Mouse (Mus musculus): ENCODE measurements at regions not wholly inside any gene's neighbourhood (a gene's known extent, or its start where the extent isn't known, plus 50 kb on each side); places are given as distances from the start of the nearest gene placed in this dataset.

GRCm38 (mm10) chr11:104038271-104038800 lies 71.8 kb downstream of the Arf2 start:
- no peak for DNase-seq

DNA sequence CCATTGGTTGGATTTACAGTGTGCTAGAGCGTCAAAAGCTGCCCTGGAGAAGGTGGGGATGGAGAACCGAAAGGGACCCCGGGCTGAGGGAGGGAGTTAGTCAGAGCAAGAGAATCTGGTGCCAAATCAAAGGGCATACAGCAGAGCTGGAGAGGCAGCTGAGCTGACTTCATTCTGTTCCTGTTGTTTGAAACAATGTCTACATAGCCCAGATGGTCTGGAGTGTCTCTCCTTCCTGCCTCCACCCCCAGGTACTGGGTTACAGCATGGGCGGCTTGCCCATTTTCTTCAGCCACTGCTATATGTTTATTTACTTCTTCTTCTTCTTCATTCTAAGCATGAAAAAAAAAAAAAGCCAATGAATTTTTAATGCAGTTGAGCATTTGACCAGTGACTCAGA lies 78.7 kb downstream of the Arf2 start:
- DNase-seq, result no peak

DNA sequence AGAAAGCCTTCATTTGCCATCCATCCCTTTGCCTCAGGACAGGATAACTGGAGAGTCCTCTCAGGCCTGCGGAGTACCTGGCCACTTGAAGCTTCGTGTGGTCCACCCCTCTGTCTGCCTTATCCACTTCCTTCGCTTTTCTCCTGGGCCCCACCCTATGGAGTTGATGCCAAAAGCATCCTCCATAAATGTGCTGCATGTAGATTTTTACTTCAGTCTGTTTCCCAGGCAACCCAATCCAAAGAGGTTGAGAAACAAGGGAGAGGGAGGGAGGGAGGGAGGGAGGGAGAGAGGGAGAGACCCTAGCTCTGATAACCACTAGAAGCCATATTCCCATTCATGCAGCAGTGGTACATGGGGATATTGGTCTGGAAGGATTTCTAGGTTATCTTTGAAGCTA lies 80.7 kb upstream of the Crhr1 start:
- no peak for DNase-seq

GRCm38 (mm10) chr11:104053242-104053641 lies 79.4 kb upstream of the Crhr1 start:
- DNase-seq, result no peak

GRCm38 (mm10) chr11:104055941-104056340 lies 76.7 kb upstream of the Crhr1 start:
- DNase-seq, result peak; percentile 34

- DNase-seq, result no peak
These were observed 75.6 kb upstream of the Crhr1 start for GRCm38 (mm10) chr11:104057046-104057445.

- no peak for DNase-seq
These were observed 74.1 kb upstream of the Crhr1 start for GRCm38 (mm10) chr11:104058600-104058999.

DNA sequence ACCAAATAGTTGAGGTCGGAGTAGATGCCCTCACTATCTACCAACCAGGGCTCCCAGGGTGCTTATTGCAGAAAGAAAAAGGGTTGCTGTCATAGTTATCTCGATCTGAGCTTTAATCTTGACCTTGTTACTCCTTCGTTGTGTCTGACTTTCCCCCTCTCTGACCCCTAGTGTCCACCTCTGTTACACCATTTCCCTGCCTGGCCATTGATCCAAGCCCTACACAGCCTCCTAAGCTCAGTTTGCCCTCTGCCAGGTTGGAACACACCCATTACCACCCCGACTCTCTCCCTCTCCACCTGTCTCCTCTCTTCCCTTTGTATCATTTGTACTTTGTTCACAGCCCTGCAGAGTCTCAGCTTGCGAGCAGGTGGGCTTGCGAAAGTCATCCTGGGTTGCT lies 73.6 kb upstream of the Crhr1 start:
- no peak for DNase-seq

DNA sequence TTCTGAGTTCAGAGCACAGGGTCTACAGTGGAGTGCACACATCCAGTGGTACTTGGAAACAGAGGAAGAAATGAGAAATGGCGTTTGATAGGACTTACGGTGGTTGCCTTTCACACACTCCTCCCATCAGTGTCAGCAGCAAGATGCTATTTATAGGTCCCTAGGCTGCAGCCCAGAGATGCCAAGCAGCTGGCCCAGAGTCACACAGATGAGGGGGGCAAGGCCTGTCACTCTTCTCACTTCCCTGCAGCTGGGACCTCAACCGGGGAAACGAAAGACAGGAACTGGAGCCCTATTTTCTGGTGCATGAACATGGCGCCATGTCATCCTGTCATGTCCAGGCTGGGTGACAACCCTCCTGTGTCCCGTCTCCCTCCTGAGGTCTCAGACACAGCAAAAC lies 71.3 kb upstream of the Crhr1 start:
- DNase-seq, result no peak

DNA sequence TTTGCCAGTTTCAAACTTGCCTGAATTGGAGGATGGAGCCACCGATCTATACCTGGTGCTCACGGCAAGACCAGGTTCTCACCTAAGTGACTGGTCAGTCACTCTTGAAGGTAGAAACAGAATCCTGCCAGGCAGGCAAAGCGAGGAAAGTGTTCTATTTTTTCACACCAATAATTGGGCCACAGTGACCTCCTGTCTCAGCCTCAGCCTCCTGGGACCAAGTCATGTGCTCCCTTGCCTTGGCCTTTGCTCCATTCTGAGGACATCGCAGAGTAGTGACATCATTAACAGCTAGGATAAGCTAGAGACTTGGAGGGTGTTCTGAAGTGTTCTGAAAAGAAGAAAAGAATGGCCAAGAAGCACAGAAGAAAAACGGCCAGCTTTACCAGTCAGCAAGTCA lies 67.5 kb upstream of the Crhr1 start:
- no peak for DNase-seq

DNA sequence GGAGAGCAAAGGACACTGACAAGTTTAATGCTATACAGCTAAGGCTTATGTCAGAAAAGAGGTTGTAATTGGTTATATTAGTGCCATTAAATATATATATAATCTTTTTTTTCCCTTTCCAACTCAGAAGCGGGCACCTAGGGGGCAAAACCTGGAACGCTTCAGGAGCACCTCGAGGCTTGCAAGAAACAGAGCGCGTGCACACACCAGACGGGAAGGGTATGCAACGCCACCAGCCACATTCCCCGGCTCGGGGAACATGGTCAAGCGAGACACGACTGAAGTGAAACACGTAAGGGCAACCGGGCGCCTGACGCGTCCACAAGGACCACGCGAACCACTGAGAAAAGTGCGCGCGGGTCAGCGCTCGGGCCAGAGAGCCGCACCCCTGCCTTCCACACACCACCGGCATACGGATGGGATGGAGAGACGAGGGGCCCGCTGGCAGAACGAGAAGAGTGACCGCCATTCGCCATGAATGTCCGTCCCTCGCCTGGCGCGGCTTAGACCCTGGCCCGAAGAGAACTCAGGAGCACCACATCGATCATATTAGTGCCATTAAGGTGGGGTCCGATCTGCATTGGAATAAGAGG lies 60.0 kb upstream of the Crhr1 start:
- no peak for DNase-seq

DNA sequence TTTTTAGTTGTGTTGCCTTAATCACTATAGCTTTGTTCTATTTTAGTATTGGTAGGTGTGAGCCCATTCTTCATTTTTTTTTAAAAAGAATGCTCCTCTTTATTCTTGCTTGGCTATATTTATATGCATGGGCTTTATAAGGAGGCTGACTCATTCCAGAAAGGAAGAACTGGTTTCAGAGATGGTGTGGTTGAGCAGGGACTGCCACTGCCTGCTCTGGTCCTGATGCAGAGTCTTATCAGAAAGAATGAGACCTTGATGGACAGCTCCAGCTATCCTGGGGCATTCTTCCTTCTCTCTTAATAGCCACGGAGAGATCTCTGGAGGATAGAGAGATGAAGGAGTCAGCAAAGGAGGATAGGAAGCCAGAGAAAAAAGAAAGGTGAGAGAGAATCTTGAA lies 57.9 kb upstream of the Crhr1 start:
- DNase-seq, result no peak

GRCm38 (mm10) chr11:104075394-104075793 lies 57.3 kb upstream of the Crhr1 start:
- DNase-seq, result no peak

DNA sequence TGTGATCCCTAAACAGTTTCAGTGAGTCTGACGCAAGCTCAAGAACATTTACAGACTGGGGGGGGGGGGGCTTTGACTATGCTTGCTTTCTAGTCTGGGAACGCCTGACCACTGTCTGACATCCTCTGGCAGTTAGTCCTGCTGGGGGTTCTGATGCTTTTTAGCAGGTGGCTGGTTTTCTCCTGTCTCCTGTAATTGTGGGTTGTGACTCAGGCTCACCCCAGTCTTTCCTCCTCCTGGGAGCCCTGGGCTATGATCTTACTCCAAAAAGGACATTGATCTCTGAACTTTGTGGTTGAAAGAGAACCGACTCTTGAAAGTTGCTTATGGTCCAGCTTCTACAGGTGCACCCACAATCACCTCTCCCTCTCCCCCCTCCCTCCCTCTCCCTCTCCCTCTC lies 50.6 kb upstream of the Crhr1 start:
- no peak for DNase-seq

Measured in right cerebral cortex, postnatal 25 days (tissue).